Mouse (Mus musculus) cerebellum, postnatal 10 days (tissue): Measurements from ENCODE around the gene Patz1.

Experiments
- DNase-seq, 2 experiments: peaks; one replicate each; pipeline ENCODE4 v3.0.0; 2021; ENCODE audit warnings: mixed read lengths in 2 of 2

The Patz1 gene

GRCm38 (mm10) chr11:3292711-3293249 lies 4.1 kb downstream of the Patz1 start:
- DNase-seq: peak; percentile 59 to 71

GRCm38 (mm10) chr11:3293361-3293760 lies 4.7 kb downstream of the Patz1 start:
- no peak for DNase-seq

GRCm38 (mm10) chr11:3294641-3295040 lies 6.0 kb downstream of the Patz1 start:
- no peak for DNase-seq

GRCm38 (mm10) chr11:3296056-3296455 lies 7.4 kb downstream of the Patz1 start:
- no peak for DNase-seq

- no peak for DNase-seq
Measured at GRCm38 (mm10) chr11:3297871-3298812, 9.5 kb downstream of the Patz1 start.

- DNase-seq: no peak
Measured at GRCm38 (mm10) chr11:3298813-3299185, 10.1 kb downstream of the Patz1 start.

- no peak for DNase-seq
Measured at GRCm38 (mm10) chr11:3301075-3301474, 12.4 kb downstream of the Patz1 start.

GRCm38 (mm10) chr11:3302385-3302784 lies 13.7 kb downstream of the Patz1 start:
- no peak for DNase-seq

GRCm38 (mm10) chr11:3302792-3303191 lies 14.1 kb downstream of the Patz1 start:
- peak in 1 of 2 experiments; percentile 34 for DNase-seq

GRCm38 (mm10) chr11:3305821-3306220 lies 17.1 kb downstream of the Patz1 start:
- DNase-seq: no peak

- DNase-seq: no peak
Measured at GRCm38 (mm10) chr11:3307875-3308274, 19.2 kb downstream of the Patz1 start.

GRCm38 (mm10) chr11:3309884-3310283 lies 21.2 kb downstream of the Patz1 start:
- DNase-seq: no peak

- DNase-seq: no peak
Measured at GRCm38 (mm10) chr11:3310789-3311585, 22.3 kb downstream of the Patz1 start.

- DNase-seq: no peak
Measured at GRCm38 (mm10) chr11:3311586-3312347, 23.1 kb downstream of the Patz1 start.

GRCm38 (mm10) chr11:3313294-3313693 lies 24.6 kb downstream of the Patz1 start:
- DNase-seq: no peak

- DNase-seq: peak; percentile 85 to 89
Measured at GRCm38 (mm10) chr11:3314148-3314547, 25.5 kb downstream of the Patz1 start.

GRCm38 (mm10) chr11:3318286-3318685 lies 29.6 kb downstream of the Patz1 start:
- DNase-seq: no peak

- DNase-seq: no peak
Measured at GRCm38 (mm10) chr11:3328271-3328670, 39.6 kb downstream of the Patz1 start.

- DNase-seq: no peak
Measured at GRCm38 (mm10) chr11:3328806-3329775, 40.4 kb downstream of the Patz1 start.

GRCm38 (mm10) chr11:3329891-3330451 lies 41.3 kb downstream of the Patz1 start, which contains the start of gene Pik3ip1:
Pik3ip1 (plus strand) TSS chr11:3330401.
- DNase-seq: no peak

- DNase-seq: peak; percentile 96 to 97
Measured at GRCm38 (mm10) chr11:3330566-3330965, 41.9 kb downstream of the Patz1 start.
